Mouse (Mus musculus): ENCODE results near the gene Itgav.

Itgav gene

DNA sequence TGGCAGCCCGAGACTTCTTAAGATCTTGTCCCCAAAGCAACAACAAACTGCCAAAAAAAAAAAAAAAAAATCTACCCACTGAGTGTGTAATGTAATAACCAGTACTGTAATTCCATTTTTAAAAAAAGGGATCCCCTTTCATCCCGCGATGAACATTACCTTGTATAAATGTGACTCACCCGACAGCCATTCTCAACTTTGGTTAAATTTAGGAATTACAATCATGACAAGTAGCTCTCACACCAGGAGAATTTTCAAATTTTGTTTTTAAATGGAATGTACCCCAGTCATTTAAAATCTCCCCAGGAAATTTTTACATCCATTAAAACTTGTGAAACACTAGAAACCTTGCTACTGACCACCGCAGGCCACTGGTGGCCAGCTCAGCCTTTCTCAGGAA, 10.3 kb upstream of the Itgav start:
- no peak for DNase-seq

- peak; percentile 89 for DNase-seq
Observed at GRCm38 (mm10) chr2:83714783-83715182, 9.4 kb upstream of the Itgav start.

- no peak for DNase-seq
Observed at GRCm38 (mm10) chr2:83718341-83718740, 5.9 kb upstream of the Itgav start.

DNA sequence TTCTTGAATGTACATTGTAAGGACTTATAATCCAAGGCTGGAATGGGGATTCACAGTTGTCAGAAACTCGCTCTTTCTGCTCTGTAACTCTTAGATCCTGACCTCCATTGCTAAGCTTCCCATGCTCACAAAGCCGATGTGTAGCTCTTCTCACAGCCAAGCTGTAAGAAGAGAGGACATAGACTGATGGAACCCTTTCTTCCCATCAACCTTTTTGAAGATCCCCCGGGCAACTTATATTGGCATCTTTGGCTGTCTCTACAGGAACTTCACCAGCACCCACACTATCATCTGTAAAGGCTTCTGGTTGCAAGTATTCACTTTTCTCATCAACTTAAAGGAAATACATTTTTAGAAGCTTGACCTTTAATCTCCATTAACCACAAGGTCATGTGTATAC, 2.6 kb upstream of the Itgav start:
- no peak for DNase-seq

- no peak for DNase-seq
Observed at GRCm38 (mm10) chr2:83722936-83723335, 1.3 kb upstream of the Itgav start.

GRCm38 (mm10) chr2:83723346-83723745, 851 bp upstream of the Itgav start:
- no peak for DNase-seq

- peak; percentile 72 for DNase-seq
Observed at GRCm38 (mm10) chr2:83724827-83725730, 882 bp downstream of the Itgav start.

DNA sequence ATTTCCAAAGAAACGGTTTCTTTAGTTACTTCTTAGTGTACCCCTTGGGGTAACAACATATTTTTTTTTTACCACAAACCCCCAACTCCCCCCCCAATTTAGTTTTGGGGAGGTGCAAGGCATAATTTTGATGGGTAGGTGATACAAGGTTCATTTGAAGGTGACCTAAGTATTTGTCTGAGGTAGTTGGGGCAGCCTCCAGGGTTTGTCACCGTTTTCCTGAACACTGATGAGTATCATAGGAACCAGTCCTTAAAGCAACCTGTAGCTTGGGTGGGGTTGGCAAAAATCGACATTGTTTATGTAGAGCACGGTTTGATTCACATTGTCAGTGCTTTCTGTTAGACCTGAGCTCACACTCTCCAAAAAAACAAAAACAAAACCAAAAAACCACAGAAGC, 1.6 kb downstream of the Itgav start:
- no peak for DNase-seq

- no peak for DNase-seq
Observed at GRCm38 (mm10) chr2:83728238-83728682, 4.1 kb downstream of the Itgav start.

DNA sequence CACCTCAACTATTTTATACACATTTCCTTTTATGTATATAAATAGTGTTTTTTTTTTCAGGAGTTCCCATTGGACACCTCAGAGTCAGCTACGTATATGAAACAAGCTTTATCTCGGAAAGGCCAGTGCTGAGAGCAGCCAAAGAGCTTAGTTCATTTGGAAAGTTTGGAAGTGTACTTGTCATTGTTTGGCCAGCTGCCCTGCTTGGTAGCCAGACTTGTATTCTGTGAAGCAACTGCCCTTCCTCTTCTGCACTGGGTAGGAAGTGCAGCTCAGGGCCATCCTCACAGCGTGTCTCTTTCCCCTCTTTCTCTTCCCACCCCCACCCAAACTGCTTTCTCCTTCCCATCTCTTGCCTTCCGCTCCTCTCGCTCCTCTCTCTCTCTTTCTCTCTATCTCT, 5.1 kb downstream of the Itgav start:
- DNase-seq, result peak; percentile 63

DNA sequence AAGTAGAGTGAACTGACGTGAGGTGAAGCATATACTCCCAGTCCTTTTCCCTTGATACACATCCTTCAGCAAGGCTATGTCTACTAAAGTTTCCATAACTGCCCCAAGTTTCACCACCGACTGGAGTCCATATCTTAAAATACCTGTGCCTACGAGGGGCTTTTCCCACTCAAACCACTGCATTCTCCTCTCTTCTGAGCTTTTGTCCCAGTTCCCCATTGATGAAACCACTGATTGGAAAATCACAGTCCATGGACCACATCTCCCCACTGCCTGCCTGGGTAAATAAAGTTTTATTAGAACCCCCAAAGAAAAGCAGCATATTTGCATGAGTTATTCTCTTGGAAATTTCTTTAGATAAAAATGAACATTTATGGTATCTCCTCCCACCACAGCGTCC, 8.7 kb downstream of the Itgav start:
- no peak for DNase-seq

DNA sequence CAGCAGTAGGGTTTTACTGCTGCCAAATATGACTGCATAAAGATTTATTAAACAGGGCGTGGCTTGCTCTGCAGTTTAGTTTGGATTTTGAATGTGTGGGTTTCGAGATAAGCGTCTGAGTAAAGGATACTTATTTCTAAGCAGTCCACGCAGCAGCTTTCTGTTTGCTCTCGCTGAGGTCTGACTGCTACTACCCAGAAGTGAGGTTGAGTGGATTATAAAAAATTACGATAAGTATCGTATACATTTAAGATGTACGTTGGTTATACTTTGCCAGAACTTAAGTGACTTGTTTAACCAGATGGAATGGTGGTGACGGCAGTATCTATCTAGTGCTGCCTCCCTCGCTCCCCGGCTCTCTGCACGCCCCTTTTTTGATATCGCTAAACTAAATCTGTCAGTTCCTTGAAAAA, 9.8 kb downstream of the Itgav start:
- DNase-seq, result no peak

DNA sequence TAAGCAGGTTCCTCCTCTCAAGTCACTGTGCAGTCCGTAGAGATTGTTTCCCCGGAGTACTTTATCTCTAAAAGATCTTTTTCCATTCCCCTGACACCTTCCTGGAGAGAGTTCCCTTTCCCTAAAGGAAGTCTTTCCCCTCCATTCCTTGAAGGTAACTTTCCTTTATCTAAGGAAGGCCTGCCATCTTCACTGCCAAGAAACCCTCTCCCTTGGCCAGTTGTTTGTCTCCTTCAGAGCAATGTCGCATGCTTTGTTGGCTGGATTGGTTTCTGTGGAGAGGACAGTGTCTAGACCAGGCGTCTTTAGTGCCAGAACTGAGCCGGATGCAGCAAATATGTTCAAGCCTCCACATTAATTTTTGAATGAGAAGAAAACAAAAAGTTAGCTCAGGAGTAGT, 11.1 kb downstream of the Itgav start:
- no peak for DNase-seq

DNA sequence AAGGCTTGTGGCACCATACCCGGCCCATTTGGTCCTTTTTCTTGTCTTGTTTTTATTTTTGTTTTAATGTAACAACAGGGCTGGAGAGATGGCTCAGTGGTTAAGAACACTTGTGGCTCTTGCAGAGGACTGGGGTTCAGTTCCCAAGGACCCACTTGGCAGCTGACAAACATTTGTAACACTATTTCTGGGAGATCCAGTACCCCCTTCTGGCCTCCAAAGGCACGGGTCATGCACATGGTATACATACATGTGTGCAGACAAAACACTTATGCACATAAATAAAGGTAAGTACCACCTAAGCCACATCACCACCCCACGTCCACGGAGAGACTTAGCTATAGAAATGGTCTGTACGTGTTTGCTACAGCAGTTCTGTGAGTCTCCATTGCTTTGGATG, 12.6 kb downstream of the Itgav start:
- no peak for DNase-seq

GRCm38 (mm10) chr2:83738586-83739251, 14.5 kb downstream of the Itgav start:
- DNase-seq, result no peak

DNA sequence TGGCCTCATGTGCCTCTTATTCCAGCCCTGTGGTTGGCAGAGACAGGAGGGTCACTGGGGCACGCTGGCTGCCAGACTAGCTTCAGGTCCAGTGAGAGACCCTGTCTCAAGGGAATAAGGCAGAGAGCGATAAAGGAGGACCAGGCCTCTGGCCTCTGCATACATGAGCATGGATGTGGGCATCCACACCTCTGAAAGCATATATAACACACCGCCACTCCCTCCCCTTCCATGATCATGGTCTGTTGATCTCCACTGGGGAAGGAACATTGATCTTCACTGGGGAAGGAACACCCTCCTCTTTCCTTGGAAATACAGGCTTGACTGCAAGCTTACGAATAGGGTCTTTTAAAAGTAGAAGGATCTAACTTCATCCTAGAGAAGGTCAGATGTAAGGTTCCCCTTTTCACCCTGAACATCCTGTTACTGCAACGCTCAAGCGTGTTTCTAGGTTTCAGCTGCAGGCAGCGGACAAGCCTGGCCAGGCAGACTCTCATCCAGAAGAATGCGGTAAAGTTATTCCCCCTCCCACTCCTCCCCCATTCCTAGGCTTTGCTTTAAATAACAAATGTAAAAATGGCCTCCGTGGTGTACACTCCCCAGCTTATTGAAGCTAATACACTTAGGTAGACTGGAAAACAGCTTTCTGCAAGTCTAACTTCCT, 15.4 kb downstream of the Itgav start:
- no peak for DNase-seq

DNA sequence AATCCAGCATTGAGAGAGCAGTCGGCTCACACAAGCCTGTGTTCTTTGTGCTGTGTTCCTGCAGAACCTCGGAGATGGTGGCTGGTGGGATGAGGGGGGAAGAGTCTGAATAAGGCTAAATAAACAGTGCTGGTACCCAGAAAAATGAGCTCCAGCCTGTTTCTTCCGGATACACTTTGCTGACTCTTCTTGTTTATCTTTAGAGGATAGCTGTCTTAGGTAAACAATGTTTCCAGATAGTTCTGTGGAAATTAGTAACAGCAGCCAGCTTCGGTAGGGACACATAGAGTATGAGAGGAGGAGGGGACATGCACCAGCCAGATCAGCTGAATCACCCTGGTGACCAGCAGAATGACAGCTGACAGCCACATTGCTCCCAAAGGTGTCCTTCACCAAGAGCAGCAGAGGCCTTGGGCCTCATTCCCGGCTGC, 16.4 kb downstream of the Itgav start:
- no peak for DNase-seq

DNA sequence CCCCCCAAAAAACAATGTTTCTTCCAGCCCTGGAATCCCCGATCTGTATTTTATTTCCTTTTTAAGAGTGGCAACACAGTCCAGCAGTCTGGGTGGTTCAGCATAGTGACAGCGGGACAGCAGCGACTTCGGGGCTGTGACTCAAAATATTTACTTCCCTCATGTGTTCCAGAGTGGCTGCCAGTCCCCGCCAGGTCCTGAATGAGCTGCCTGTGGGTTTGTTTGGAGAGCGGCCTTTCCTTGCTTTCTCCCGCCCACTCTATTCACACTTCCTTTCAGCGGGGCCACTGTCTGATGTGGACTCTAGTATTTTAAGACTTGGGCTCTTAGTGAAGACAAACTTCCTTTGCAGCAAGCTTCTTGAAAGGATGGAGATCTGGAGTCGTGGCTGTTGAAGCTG, 18.0 kb downstream of the Itgav start:
- no peak for DNase-seq

GRCm38 (mm10) chr2:83742836-83743235, 18.6 kb downstream of the Itgav start:
- no peak for DNase-seq

- no peak for DNase-seq
Observed at GRCm38 (mm10) chr2:83744276-83744952, 20.2 kb downstream of the Itgav start.

DNA sequence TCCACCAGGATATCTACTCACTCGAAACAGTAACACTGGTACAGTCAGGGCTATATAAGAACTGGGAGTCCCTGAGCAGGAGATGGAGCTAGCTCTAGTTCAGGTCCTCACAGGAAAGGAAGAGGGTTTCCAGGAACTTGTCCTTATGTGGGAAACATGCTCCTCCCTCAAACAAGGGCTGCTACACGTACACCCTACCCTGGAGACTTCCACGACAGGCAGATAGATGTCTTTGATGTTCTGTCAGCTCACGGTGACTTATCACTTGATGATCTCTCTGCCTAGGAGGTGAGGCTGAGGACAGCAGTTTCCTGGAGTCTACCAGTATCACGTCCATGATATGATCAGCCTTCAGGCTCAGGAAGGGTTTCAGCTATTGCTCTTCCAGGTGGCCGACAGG, 21.1 kb downstream of the Itgav start:
- DNase-seq, result no peak

GRCm38 (mm10) chr2:83748581-83749118, 24.5 kb downstream of the Itgav start:
- no peak for DNase-seq

GRCm38 (mm10) chr2:83753008-83753407, 28.8 kb downstream of the Itgav start:
- no peak for DNase-seq

All from kidney, adult 9 months (tissue).